Mouse (Mus musculus): Measurements from ENCODE around the gene Tmem258. TPM values are rescaled to one million over a fixed set of nuclear protein-coding genes. Genes with fewer than 3 reads are reported as not detected.
A peak's percentile ranks its signal among the peaks of the same experiment; 100 is the strongest.

Tmem258 gene
- polyA plus RNA-seq, 1 experiment from 2014 or later, result 475 TPM

DNA sequence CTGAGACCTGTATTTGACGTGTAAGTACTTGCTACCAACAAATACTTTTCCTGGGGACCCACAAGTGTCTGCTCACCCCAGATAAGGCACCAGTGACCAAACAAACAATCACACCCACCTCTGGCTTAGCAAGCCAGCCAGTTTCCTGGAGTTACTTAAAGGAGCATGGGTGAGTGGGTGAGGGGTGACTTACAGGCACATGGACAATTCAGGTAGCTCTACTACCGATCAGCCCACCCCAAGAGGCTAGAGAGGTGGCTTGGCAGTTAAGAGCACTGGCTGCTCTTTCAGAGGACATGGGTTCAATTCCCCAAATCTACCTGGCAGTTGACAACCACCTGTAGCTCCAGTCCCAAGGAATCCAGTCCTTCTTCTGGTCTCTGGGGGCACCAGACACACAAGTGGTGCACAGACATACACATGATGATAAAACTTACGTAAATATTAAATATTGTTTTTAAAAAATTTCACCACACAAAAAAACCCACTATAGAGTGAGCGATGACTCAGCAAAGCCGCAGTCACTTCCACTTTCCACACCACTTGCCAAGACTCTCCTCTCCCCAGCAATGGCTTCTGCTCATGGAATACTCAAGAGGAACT, 30.6 kb upstream of the Tmem258 start:
- Histone ChIP-seq H3K4me2 (replicated peaks) (no peak overlapping the region), H3K27ac (no peak overlapping the region), H3K4me1 (no peaks in the 10 kb centered on the region), H3K27me3 (no peaks in the 10 kb centered on the region), H3K9me3 (no peaks in the 10 kb centered on the region), H3K4me3 (no peak overlapping the region), H3K9ac (no peak overlapping the region), H3K36me3 (no peaks in the 10 kb centered on the region)
- ATAC-seq (ENCODE audit: low FRiP score, low read depth), result no peak
- WGBS, result 86% methylated on average over 5 of the region's 5 CpGs

- no peak for ATAC-seq (ENCODE audit: low FRiP score, low read depth)
- Histone ChIP-seq H3K4me3 (no peak overlapping the region), H3K9me3 (no peaks in the 10 kb centered on the region), H3K36me3 (no peaks in the 10 kb centered on the region), H3K4me1 (no peaks in the 10 kb centered on the region), H3K4me2 (replicated peaks) (no peak overlapping the region), H3K27ac (no peak overlapping the region), H3K27me3 (no peaks in the 10 kb centered on the region), H3K9ac (no peak overlapping the region)
- WGBS, result 89% methylated on average over 7 of the region's 7 CpGs
These were observed 29.8 kb upstream of the Tmem258 start for GRCm38 (mm10) chr19:10173844-10174539.

- H3K4me1 ChIP-seq, result no peaks in the 10 kb centered on the region
- H3K9me3 ChIP-seq, result no peaks in the 10 kb centered on the region
- no peak overlapping the region for H3K4me3 ChIP-seq
- no peak for ATAC-seq (ENCODE audit: low FRiP score, low read depth)
- H3K27ac ChIP-seq, result no peak overlapping the region
- H3K27me3 ChIP-seq, result no peaks in the 10 kb centered on the region
- no peaks in the 10 kb centered on the region for H3K36me3 ChIP-seq
- H3K4me2 ChIP-seq (replicated peaks), result no peak overlapping the region
- H3K9ac ChIP-seq, result no peak overlapping the region
- 76% methylated on average over 4 of the region's 4 CpGs for WGBS
These were observed 28.9 kb upstream of the Tmem258 start for GRCm38 (mm10) chr19:10174956-10175355.

GRCm38 (mm10) chr19:10176477-10176876, 27.3 kb upstream of the Tmem258 start:
- Histone ChIP-seq H3K4me1 (no peaks in the 10 kb centered on the region), H3K27ac (no peak overlapping the region), H3K4me3 (no peak overlapping the region), H3K9ac (no peak overlapping the region), H3K36me3 (no peaks in the 10 kb centered on the region), H3K9me3 (no peaks in the 10 kb centered on the region), H3K27me3 (no peaks in the 10 kb centered on the region), H3K4me2 (replicated peaks) (no peak overlapping the region)
- 63% methylated on average over 1 of the region's 1 CpGs for WGBS
- no peak for ATAC-seq (ENCODE audit: low FRiP score, low read depth)

DNA sequence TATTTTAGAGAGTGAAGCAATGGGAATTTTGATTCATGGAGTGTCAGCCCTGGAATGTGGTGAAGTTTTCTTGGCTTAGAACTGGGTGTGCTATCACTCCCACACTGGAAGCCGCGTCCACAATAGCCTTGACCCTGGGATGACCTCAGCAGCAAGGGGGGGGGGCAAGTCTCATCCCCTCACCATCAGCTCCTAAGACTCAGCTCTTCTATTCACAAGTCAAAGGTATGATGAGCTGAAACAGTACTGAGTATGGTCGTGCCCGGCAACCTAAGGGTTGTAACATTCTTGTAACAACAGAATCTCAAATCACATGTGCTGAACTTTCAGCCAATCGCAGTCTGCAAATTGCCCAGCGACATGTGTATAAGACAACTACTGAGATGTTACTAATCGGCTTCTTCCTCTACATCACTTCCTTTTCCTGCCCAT, 26.9 kb upstream of the Tmem258 start:
- 75% methylated on average over 7 of the region's 7 CpGs for WGBS
- Histone ChIP-seq H3K4me2 (replicated peaks) (no peak overlapping the region), H3K36me3 (no peaks in the 10 kb centered on the region), H3K9me3 (no peaks in the 10 kb centered on the region), H3K27ac (no peak overlapping the region), H3K4me3 (no peak overlapping the region), H3K4me1 (0 out of 2 replicates have a peak, but pooled peaks cover 1% of the 10 kb centered on the region), H3K27me3 (no peaks in the 10 kb centered on the region), H3K9ac (no peak overlapping the region)
- no peak for ATAC-seq (ENCODE audit: low FRiP score, low read depth)

DNA sequence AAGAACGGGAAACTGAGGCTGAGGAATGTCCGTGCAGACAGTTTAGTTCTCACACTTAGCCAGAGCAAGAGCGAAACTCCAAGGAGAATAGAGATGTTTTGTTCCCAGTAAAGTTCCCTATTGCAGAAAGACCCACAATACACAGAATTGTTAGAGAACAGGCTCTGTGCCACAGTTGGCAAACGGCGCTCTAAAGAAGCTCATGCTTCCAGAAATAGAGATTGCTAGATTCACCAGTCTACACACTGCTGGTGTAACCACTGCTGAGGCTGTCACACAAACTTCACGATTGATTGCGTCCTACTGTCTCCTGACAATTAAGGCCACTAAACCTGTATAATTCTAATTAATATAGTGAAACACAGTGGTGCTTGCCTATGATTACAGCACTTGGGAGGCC, 22.6 kb upstream of the Tmem258 start:
- peaks cover 22% of the 10 kb centered on the region for H3K4me1 ChIP-seq
- no peak for ATAC-seq (ENCODE audit: low FRiP score, low read depth)
- H3K4me3 ChIP-seq, result no peak overlapping the region
- H3K9me3 ChIP-seq, result no peaks in the 10 kb centered on the region
- H3K36me3 ChIP-seq, result peaks cover 17% of the 10 kb centered on the region
- H3K27me3 ChIP-seq, result no peaks in the 10 kb centered on the region
- no peak overlapping the region for H3K9ac ChIP-seq
- H3K4me2 ChIP-seq (replicated peaks), result no peak overlapping the region
- no peak overlapping the region for H3K27ac ChIP-seq
- 91% methylated on average over 7 of the region's 7 CpGs for WGBS

GRCm38 (mm10) chr19:10182142-10182541, 21.7 kb upstream of the Tmem258 start:
- WGBS, result 33% methylated on average over 7 of the region's 7 CpGs
- Histone ChIP-seq H3K27me3 (no peaks in the 10 kb centered on the region), H3K4me2 (replicated peaks) (peak overlapping the region; percentile 80), H3K4me3 (peak overlapping the region; percentile 87), H3K36me3 (peaks cover 26% of the 10 kb centered on the region), H3K9me3 (no peaks in the 10 kb centered on the region), H3K9ac (peak overlapping the region; percentile 58; the same call in 1 of the 2 replicates), H3K4me1 (peaks cover 22% of the 10 kb centered on the region), H3K27ac (peak overlapping the region; percentile 58; the same call in 1 of the 2 replicates)
- no peak for ATAC-seq (ENCODE audit: low FRiP score, low read depth)

GRCm38 (mm10) chr19:10182670-10183298, 21.0 kb upstream of the Tmem258 start, which contains the start of gene Fads1:
Gene Fads1 (plus strand): TSS chr19:10182888.
- H3K9ac ChIP-seq, result peak within 1 kb of the TSS; percentile 91
- peak within 1 kb of the TSS; percentile 87 for H3K4me3 ChIP-seq
- H3K4me2 ChIP-seq (replicated peaks), result peak within 1 kb of the TSS; percentile 80
- H3K36me3 ChIP-seq, result peaks cover 32% of the 10 kb centered on the region
- under 1% methylated on average over 70 of the region's 70 CpGs for WGBS
- peak; percentile 94 for ATAC-seq (ENCODE audit: low FRiP score, low read depth)
- H3K27me3 ChIP-seq, result no peaks in the 10 kb centered on the region
- H3K4me1 ChIP-seq, result peaks cover 25% of the 10 kb centered on the region
- H3K9me3 ChIP-seq, result no peaks in the 10 kb centered on the region
- peak within 1 kb of the TSS; percentile 93 for H3K27ac ChIP-seq

- no peaks in the 10 kb centered on the region for H3K27me3 ChIP-seq
- WGBS, result under 1% methylated on average over 35 of the region's 35 CpGs
These were observed 20.4 kb upstream of the Tmem258 start for GRCm38 (mm10) chr19:10183299-10183983.

DNA sequence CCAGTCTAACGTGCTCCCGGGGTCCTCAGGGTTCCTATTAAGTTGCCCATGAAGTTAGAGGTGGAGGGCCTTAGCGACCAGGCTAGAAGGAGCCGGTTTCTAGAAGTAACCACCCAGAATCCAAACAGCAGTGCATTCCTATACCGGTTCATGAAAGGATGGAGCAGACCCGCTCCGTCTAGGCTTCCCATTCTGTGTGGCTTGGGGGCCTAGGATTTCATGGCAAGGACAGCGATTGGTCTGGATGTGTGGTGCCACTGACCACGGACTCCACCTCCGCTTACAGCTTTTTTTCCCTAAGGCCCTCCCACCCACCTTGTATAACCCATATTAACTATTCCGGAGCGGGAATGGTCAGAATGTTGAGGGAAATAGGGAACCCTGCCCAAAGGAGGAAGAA, 19.7 kb upstream of the Tmem258 start:
- peak overlapping the region; percentile 93 for H3K27ac ChIP-seq
- WGBS, result 6% methylated on average over 12 of the region's 12 CpGs

More at GRCm38 (mm10) chr19:10183299-10183983, 20.4 kb upstream of the Tmem258 start:
- peak; percentile 78 for ATAC-seq (ENCODE audit: low FRiP score, low read depth)
- Histone ChIP-seq H3K4me1 (peaks cover 31% of the 10 kb centered on the region), H3K4me3 (peak overlapping the region; percentile 87), H3K4me2 (replicated peaks) (peak overlapping the region; percentile 80), H3K9me3 (no peaks in the 10 kb centered on the region), H3K27ac (peak overlapping the region; percentile 93), H3K36me3 (peaks cover 39% of the 10 kb centered on the region), H3K9ac (peak overlapping the region; percentile 91)

DNA sequence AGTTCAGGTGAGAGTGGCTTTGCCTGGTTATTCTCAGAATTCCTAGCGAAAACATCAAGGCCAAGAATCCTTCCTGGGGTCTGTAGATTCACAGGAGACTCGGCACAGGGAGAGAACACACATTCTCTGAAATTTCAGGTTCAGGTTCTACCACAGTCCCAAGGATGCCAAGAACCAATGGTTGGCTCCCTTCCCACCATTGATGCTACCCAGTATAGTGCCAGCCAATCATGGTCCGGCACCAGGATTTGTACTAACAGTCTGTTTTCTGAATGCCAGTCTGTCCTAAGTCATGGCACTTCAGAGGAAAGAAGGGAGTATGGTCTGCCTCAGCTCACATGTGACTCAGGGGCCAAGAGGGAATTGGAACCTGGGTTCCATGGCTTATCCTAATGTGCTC, 17.9 kb upstream of the Tmem258 start:
- no peak for ATAC-seq (ENCODE audit: low FRiP score, low read depth)
- Histone ChIP-seq H3K9ac (no peak overlapping the region), H3K4me2 (replicated peaks) (no peak overlapping the region), H3K27me3 (no peaks in the 10 kb centered on the region), H3K9me3 (no peaks in the 10 kb centered on the region), H3K36me3 (peaks cover 63% of the 10 kb centered on the region), H3K4me1 (peaks cover 32% of the 10 kb centered on the region), H3K4me3 (no peak overlapping the region), H3K27ac (no peak overlapping the region)
- WGBS, result 97% methylated on average over 3 of the region's 3 CpGs

More for the DNA sequence above, 19.7 kb upstream of the Tmem258 start:
- H3K36me3 ChIP-seq, result peaks cover 45% of the 10 kb centered on the region
- H3K27me3 ChIP-seq, result no peaks in the 10 kb centered on the region
- H3K4me2 ChIP-seq (replicated peaks), result peak overlapping the region; percentile 80
- H3K4me1 ChIP-seq, result peaks cover 32% of the 10 kb centered on the region
- peak overlapping the region; percentile 91 for H3K9ac ChIP-seq
- peak overlapping the region; percentile 87 for H3K4me3 ChIP-seq
- H3K9me3 ChIP-seq, result no peaks in the 10 kb centered on the region
- peak; percentile 24; the same call in 1 of the 2 replicates for ATAC-seq (ENCODE audit: low FRiP score, low read depth)

DNA sequence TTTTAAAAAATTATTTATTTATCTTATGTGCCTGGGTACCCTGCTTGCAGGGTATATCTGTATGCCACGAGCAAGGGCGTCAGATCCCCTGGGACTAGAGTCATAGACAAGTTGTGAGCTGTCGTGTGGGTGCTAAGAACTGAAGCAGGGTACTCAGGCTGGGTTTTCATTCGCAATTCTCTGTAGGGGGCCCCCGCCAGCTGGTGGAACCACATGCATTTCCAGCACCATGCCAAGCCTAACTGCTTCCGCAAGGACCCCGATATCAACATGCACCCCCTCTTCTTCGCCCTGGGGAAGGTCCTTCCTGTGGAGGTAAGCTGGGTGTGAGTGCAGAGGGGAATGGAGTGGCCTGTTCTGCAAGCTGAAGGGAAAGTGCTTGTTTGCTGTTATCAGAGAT, 17.2 kb upstream of the Tmem258 start:
- H3K36me3 ChIP-seq, result peaks cover 70% of the 10 kb centered on the region
- H3K4me2 ChIP-seq (replicated peaks), result no peak overlapping the region
- H3K9me3 ChIP-seq, result no peaks in the 10 kb centered on the region
- ATAC-seq (ENCODE audit: low FRiP score, low read depth), result no peak
- H3K4me3 ChIP-seq, result no peak overlapping the region
- no peak overlapping the region for H3K9ac ChIP-seq
- peaks cover 32% of the 10 kb centered on the region for H3K4me1 ChIP-seq
- no peaks in the 10 kb centered on the region for H3K27me3 ChIP-seq
- 95% methylated on average over 8 of the region's 8 CpGs for WGBS
- no peak overlapping the region for H3K27ac ChIP-seq
